Mouse (Mus musculus): ENCODE measurements around the gene Prpf4.

The Prpf4 gene

GRCm38 (mm10) chr4:62437871-62438270, 29.3 kb downstream of the Prpf4 start:
- DNase-seq, result peak; percentile 78

- no peak for DNase-seq
These were observed 31.2 kb downstream of the Prpf4 start for GRCm38 (mm10) chr4:62439793-62440192.

DNA sequence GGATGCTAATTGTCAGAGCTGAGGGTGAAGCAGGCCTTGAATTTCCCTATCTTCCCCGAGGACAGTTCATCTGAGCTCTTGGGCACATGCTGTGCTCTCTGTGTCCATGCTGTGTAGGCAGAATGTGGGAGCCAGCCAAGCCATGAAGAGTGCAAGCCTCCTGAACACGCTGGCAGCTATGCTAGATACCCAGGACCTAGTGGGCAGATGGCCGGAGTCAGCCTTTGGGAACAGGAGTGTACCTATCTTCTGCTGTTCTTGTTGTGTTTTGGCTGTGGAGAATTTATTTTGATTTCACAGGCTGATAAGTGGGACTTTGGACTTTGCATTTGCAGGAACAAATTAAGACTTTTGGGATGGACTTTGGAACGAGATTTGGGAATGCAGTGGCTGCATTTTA, 31.9 kb downstream of the Prpf4 start:
- DNase-seq, result peak; percentile 44

DNA sequence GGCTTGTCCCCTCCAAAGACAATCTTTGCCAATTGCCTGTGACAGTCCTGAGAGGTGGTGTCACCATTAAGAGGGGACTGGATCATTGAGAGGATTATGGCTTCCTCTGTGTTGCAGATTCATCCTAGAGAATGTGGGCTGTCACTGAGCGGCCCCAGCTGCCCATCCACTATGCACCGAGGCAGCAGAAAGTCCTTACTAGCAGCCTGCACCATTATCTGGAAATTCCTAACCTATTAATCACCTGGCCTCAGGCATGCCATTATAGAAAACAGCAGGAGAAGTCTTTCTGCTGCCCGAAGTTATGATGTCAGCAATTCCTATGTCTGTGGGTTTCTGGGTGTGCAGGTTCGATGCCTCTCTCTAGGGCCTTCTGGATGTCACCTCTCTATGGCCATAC, 32.4 kb downstream of the Prpf4 start:
- no peak for DNase-seq

DNA sequence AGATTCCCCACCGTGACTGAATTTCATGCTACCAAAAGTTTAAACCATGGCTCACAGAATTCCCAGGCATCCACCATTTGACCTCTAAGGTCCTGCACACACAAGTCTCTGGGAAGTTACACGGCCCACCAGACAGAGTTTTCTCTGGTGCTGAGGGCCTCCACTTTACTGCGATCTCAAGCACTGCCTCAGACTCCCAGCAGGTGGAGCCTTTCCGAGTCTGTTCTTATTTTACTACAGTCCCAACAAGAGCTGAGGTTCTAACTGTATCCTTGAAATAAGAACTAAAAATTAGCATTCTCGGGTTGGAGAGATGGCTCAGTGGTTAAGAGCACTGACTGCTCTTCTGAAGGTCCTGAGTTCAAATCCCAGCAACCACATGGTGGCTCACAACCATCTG, 46.4 kb downstream of the Prpf4 start:
- DNase-seq, result peak; percentile 69

- DNase-seq, result no peak
These were observed 50.5 kb downstream of the Prpf4 start for GRCm38 (mm10) chr4:62459081-62459480.

GRCm38 (mm10) chr4:62460348-62460747, 51.8 kb downstream of the Prpf4 start:
- no peak for DNase-seq

GRCm38 (mm10) chr4:62463124-62463523, 54.5 kb downstream of the Prpf4 start:
- DNase-seq, result no peak

DNA sequence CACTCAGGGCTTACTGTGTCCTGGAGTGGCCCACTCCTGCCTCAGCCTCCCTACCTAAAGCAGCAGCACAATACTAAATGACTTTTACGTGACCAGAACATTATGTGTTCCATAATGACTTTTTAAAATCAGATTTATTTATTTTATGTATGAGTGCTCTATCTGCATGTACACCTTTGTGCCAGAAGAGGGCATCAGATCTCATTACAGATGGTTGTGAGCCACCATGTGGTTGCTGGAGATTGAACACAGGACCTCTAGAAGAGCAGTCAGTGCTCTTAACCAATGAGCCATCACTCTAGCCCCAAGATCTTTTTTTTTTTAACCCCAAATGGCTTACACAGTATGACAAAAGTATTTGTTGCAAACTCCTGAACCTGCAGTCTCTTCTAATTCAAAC, 59.6 kb downstream of the Prpf4 start:
- no peak for DNase-seq

DNA sequence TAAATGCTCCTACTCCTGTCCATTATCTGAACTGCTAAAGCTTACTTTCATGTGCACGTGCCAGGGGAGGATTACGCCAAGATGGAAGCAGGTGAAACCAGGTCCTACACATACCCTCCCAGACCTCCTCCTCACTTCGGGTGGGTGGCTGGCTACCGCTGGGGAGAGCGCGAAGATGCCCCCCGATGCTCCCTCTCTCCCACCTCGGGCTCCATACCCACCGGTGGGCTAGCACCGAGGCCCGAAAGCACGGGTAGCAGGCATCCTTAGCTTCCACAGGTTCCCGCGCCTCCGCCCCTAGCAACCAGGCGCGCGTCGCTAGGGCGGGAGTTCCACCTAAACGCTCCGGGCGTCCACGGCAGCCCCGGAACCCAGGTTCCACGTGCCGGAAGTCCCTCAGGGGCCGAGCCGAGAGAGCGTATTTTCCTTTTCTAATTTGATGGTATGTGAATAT, 62.0 kb downstream of the Prpf4 start, which contains the start of gene Wdr31:
Gene Wdr31 (minus strand): TSS at position 299 of the 454 bp plus-strand sequence.
- peak; percentile 86 for DNase-seq

GRCm38 (mm10) chr4:62472071-62472470, 63.5 kb downstream of the Prpf4 start:
- DNase-seq, result no peak

DNA sequence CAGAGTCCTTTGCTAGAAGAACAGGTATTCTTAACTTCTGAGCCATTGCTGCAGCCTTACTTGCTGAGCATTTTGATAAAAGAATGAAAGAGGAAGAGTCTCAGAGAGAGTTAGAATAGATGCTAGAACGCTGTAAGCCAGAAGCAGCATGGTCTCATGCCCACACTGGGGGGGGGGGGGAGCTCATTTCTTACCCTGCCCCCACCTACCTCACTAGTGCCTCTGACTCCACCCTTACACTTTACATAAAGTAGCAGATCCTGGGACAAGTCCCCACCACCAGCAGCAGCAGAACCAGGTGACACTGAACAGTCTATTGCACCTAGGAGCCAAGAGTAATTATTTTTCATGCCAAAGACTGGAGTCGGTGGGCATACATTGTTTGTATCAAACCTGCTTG, 66.5 kb downstream of the Prpf4 start:
- DNase-seq, result no peak

- no peak for DNase-seq
These were observed 67.2 kb downstream of the Prpf4 start for GRCm38 (mm10) chr4:62475793-62476192.

Measured in kidney, postnatal 10 days (tissue).